Mouse (Mus musculus) urinary bladder, postnatal 4 days (tissue): Measurements from ENCODE around the gene Zmynd12.
A peak's percentile ranks its signal among the peaks of the same experiment; 100 is the strongest.

Experiments
- DNase-seq, 2 experiments: peaks; one replicate each; pipeline ENCODE4 v3.0.0; 2021 to 2022; ENCODE audit warnings: low spot score in 2 of 2

Gene Zmynd12

GRCm38 (mm10) chr4:119422294-119422964 is at the start of gene Zmynd12, which contains the start of gene Ppcs:
TSS of gene Zmynd12 (plus strand) at chr4:119422814.
TSS of gene Ppcs (minus strand) at chr4:119422420.
- DNase-seq: peak; percentile 86 to 88

- DNase-seq: no peak
These were observed 41.0 kb upstream of the Zmynd12 start for GRCm38 (mm10) chr4:119381471-119382190.

GRCm38 (mm10) chr4:119389184-119389583 is 33.4 kb upstream of the Zmynd12 start:
- DNase-seq: no peak

GRCm38 (mm10) chr4:119390369-119390768 is 32.2 kb upstream of the Zmynd12 start:
- DNase-seq: no peak

- DNase-seq: no peak
These were observed 23.9 kb upstream of the Zmynd12 start for GRCm38 (mm10) chr4:119398751-119399150.

GRCm38 (mm10) chr4:119400896-119401295 is 21.7 kb upstream of the Zmynd12 start:
- DNase-seq: no peak

- no peak for DNase-seq
These were observed 19.2 kb upstream of the Zmynd12 start for GRCm38 (mm10) chr4:119403431-119403830.

- no peak for DNase-seq
These were observed 10.6 kb upstream of the Zmynd12 start for GRCm38 (mm10) chr4:119411877-119412650.

GRCm38 (mm10) chr4:119412791-119413190 is 9.8 kb upstream of the Zmynd12 start:
- no peak for DNase-seq

GRCm38 (mm10) chr4:119415072-119415753 is 7.4 kb upstream of the Zmynd12 start, which contains the start of gene Ccdc30:
TSS of gene Ccdc30 (minus strand) at chr4:119415521.
- peak; percentile 88 to 89 for DNase-seq

- DNase-seq: no peak
These were observed 5.3 kb upstream of the Zmynd12 start for GRCm38 (mm10) chr4:119417270-119417669.

GRCm38 (mm10) chr4:119417894-119418293 is 4.7 kb upstream of the Zmynd12 start:
- DNase-seq: no peak

GRCm38 (mm10) chr4:119421191-119421590 is 1.4 kb upstream of the Zmynd12 start:
- DNase-seq: no peak

GRCm38 (mm10) chr4:119421921-119422293 is 707 bp upstream of the Zmynd12 start:
- peak in 1 of 2 experiments; percentile 61 for DNase-seq

- no peak for DNase-seq
These were observed 2.5 kb downstream of the Zmynd12 start for GRCm38 (mm10) chr4:119425077-119425476.

- no peak for DNase-seq
These were observed 3.0 kb downstream of the Zmynd12 start for GRCm38 (mm10) chr4:119425601-119426000.

- no peak for DNase-seq
These were observed 5.1 kb downstream of the Zmynd12 start for GRCm38 (mm10) chr4:119427680-119428079.

- DNase-seq: peak in 1 of 2 experiments; percentile 32
These were observed 8.1 kb downstream of the Zmynd12 start for GRCm38 (mm10) chr4:119430678-119431077.

GRCm38 (mm10) chr4:119437936-119438335 is 15.3 kb downstream of the Zmynd12 start:
- DNase-seq: no peak

- no peak for DNase-seq
These were observed 19.2 kb downstream of the Zmynd12 start for GRCm38 (mm10) chr4:119441836-119442235.

GRCm38 (mm10) chr4:119442539-119442938 is 19.9 kb downstream of the Zmynd12 start:
- no peak for DNase-seq

GRCm38 (mm10) chr4:119447261-119447660 is 24.6 kb downstream of the Zmynd12 start:
- DNase-seq: no peak
